Mouse (Mus musculus) embryonic facial prominence, embryonic 11.5 days (tissue): ENCODE data around the gene Tmem127. TPM values are rescaled to one million over a fixed set of nuclear protein-coding genes. Genes with fewer than 3 reads are reported as not detected.
"Not testable (repeated sequence)": the region's sequence is repeated elsewhere in the genome, so short reads cannot be mapped to it uniquely, and the experiment has no call there.

ENCODE experiments used
- ATAC-seq: fragments of 200-750 bp; cut with Nextera tagmentation; replicated peaks from 2 replicates; pipeline ENCODE4 v1.8.0; 2017; ENCODE audit warnings: low read depth; ENCODE audit not compliant: insufficient number of reproducible peaks, low FRiP score, low TSS enrichment
- DNase-seq: peaks from one replicate; pipeline ENCODE4 v3.0.0-alpha.2; 2015; ENCODE audit warnings: low spot score
- H3K27ac ChIP-seq: fragments of 300-500 bp; sonication (generic); replicated peaks from 2 replicates; pipeline ENCODE4 v1.5.1; 2014; ENCODE audit warnings: mild to moderate bottlenecking, low read depth, low read length, control low read depth
- H3K27me3 ChIP-seq: fragments of 300-500 bp; sonication (generic); 2 replicates; pipeline ENCODE4 v1.6.1; 2014; ENCODE audit warnings: mild to moderate bottlenecking, low read length, moderate library complexity, mixed read lengths; ENCODE audit not compliant: control insufficient read depth, insufficient read depth
- H3K36me3 ChIP-seq: fragments of 300-500 bp; sonication (generic); replicated peaks from 2 replicates; pipeline ENCODE4 v1.6.1; 2014; ENCODE audit warnings: low read depth, mild to moderate bottlenecking, low read length, moderate library complexity, mixed read lengths; ENCODE audit not compliant: control insufficient read depth, insufficient read depth
- H3K4me1 ChIP-seq: fragments of 300-500 bp; sonication (generic); 2 replicates; pipeline ENCODE4 v1.6.1; 2014; ENCODE audit warnings: low read length, mixed read lengths; ENCODE audit not compliant: control insufficient read depth, insufficient read depth
- H3K4me2 ChIP-seq: fragments of 300-500 bp; sonication (generic); 2 replicates; pipeline ENCODE4 v1.6.1; 2014; ENCODE audit warnings: low read depth, mild to moderate bottlenecking, control low read depth, low read length, moderate library complexity
- H3K4me3 ChIP-seq: fragments of 300-500 bp; sonication (generic); 2 replicates; pipeline ENCODE4 v1.5.1; 2014; ENCODE audit warnings: low read depth, low read length, control low read depth
- H3K9ac ChIP-seq: fragments of 300-500 bp; sonication (generic); replicated peaks from 2 replicates; pipeline ENCODE4 v1.6.1; 2014; ENCODE audit warnings: mild to moderate bottlenecking, control low read depth, low read length
- H3K9me3 ChIP-seq: fragments of 300-500 bp; sonication (generic); replicated peaks from 2 replicates; pipeline ENCODE4 v1.6.1; 2016; ENCODE audit warnings: mild to moderate bottlenecking, low read length, inconsistent platforms, mixed read lengths; ENCODE audit not compliant: control insufficient read depth
- WGBS: fragments of 180-500 bp; shearing (Covaris S2); extraction: QIAGEN DNeasy Blood & Tissue Kit; methylation state at CpG from one replicate; pipeline ENCODE4 v1.1.7; 2014; 5-methylcytosine and 5-hydroxymethylcytosine counted together
- polyA plus RNA-seq: library from polyadenylated mRNA; unstranded; fragments of >200 nt; fragmentation: Nextera tagmentation; extraction: Ambion mirVana; gene quantifications from 2 replicates; pipeline ENCODE4 v1.2.1, GENCODE M21; 2014

Tmem127 gene
- polyA plus RNA-seq, 1 experiment from 2014 or later = 20.7 TPM

DNA sequence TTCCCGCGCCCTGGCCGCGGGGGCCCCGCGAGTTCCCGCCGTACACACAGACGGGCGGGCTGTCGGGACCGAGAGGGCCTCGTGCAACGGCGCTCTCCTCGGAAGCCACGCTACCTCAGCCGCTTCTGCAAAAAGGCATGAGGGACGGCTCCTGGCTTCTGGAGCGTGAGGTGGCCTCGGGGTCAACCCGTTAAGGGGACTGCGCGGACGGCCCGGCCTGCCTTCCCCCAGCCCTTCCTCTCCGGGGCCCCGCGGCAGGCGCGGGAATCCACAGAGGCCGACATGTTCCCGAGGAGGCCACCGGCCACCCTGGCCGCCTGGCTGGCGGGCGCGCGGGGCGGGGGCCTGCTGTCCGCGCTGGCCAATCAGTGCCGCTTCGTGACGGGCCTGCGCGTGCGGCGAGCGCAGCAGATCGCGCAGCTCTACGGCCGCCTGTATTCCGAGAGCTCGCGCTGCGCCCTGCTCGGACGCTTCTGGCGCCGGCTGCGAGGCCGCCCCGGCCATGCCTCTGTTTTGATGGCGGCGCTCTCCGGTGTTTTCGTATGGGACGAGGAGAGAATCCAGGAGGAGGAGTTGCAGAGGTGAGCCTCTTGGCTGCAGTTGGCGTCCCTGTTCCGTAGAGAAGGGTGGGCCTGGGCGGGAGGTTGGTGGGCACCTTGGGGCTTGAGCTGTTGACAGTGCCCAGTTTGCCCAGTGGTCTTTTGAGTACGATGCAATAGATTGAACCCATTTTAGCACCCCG is 22.8 kb downstream of the Tmem127 start:
- Histone ChIP-seq H3K27me3 (no peaks in the 10 kb centered on the region), H3K4me3 (peak overlapping the region; percentile 93), H3K27ac (peak overlapping the region; percentile 83), H3K9ac (peak overlapping the region; percentile 92), H3K4me2 (peak overlapping the region; percentile 82), H3K36me3 (no peaks in the 10 kb centered on the region), H3K9me3 (no peaks in the 10 kb centered on the region), H3K4me1 (no peaks in the 10 kb centered on the region)
- ATAC-seq (peak; percentile 92), DNase-seq (peak; percentile 88)
- 0% methylated on average over 31 of the region's 75 CpGs for WGBS

DNA sequence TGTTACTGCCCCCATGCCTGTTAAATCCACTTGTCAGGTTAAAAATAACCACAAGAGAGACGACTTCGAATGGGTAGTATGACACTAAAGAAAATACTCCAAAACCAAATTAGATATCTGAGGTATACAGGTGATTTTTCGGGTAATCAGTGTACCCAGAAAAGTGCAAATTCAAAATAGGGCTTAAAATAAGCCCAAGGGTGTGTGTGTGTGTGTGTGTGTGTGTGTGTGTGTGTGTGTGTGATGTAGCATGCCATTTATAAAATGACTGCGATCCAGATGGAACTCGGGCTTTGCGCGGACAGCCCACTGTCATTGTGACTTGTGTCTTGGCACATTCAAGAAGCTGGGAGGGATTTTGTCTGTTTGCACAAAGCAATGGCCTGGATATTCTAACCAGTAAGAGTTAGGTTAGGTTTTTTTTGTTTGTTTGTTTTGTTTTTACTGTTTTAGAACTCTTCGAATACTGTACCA is 23.4 kb downstream of the Tmem127 start:
- Histone ChIP-seq H3K36me3 (no peaks in the 10 kb centered on the region), H3K9ac (peak overlapping the region; percentile 92), H3K4me2 (peak overlapping the region; percentile 82), H3K27ac (peak overlapping the region; percentile 83; the same call in 1 of the 2 replicates), H3K4me1 (no peaks in the 10 kb centered on the region), H3K4me3 (peak overlapping the region; percentile 93), H3K27me3 (no peaks in the 10 kb centered on the region), H3K9me3 (no peaks in the 10 kb centered on the region)
- ATAC-seq = no peak
- WGBS = 15% methylated on average over 8 of the region's 8 CpGs
- peak; percentile 11 for DNase-seq

DNA sequence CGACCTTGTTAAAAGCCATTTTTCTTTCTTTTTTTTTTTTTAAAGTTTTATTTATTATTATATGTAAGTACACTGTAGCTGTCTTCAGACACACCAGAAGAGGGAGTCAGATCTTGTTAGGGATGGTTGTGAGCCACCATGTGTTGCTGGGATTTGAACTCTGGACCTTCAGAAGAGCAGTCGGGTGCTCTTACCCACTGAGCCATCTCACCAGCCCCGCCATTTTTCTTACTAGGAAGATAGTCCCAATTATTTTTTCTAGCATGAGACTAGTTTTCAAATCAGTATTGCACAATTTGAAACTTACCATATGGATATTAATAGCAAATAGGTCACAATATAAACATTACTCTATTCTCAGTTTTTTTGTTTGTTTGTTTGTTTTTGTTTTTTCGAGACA is 24.3 kb downstream of the Tmem127 start:
- not testable (repeated sequence) for H3K4me2 ChIP-seq, H3K27me3 ChIP-seq, H3K4me1 ChIP-seq, H3K9me3 ChIP-seq, ATAC-seq, H3K36me3 ChIP-seq, H3K27ac ChIP-seq, H3K9ac ChIP-seq, DNase-seq, H3K4me3 ChIP-seq
- WGBS = 95% methylated on average over 4 of the region's 4 CpGs

DNA sequence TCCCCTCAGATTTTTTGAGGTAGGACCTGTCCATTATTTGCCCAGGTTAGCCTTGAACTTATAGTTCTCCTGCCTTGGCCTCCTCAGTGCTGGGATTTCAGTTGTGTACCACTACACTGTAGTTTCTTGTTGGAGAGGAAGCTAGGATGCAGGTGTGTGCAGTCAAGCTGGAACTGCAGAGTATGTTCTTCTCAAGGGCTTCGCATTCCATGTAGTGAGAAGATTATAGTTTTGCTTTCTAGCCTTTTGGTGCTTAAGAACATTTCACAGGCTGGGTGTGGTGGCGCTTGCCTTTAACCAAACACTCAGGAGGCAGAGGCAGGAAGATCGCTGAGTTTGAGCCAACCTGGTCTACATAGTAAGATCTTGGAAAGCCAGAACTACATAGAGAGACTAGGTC is 25.1 kb downstream of the Tmem127 start:
- no peaks in the 10 kb centered on the region for H3K9me3 ChIP-seq
- no peak overlapping the region for H3K9ac ChIP-seq
- no peaks in the 10 kb centered on the region for H3K36me3 ChIP-seq
- no peak overlapping the region for H3K27ac ChIP-seq
- no peak for DNase-seq
- H3K4me3 ChIP-seq = no peak overlapping the region
- no peak overlapping the region for H3K4me2 ChIP-seq
- ATAC-seq = no peak
- WGBS = 94% methylated on average over 3 of the region's 3 CpGs
- no peaks in the 10 kb centered on the region for H3K27me3 ChIP-seq
- no peaks in the 10 kb centered on the region for H3K4me1 ChIP-seq

DNA sequence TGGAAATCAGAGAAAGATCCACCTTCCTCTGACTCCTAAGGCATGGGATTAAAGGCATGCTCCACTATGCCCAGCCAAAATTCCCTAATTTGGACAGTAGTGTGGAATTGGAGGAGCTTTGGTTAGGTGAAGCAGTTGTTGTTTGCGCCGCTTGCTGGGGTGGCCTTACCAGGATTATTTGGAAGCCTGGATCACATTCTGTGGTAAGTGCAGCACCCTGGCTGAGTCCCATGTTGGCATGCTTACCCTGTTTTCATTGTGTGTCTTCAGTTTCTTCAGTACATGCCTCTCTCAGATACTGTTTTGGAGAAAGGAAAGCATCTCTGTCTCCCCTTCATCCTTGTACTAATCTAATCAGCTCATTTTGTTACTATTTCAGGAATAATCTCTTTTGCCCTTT is 26.9 kb downstream of the Tmem127 start:
- Histone ChIP-seq H3K27ac (no peak overlapping the region), H3K9me3 (no peaks in the 10 kb centered on the region), H3K4me1 (no peaks in the 10 kb centered on the region), H3K4me2 (no peak overlapping the region), H3K4me3 (no peak overlapping the region), H3K36me3 (no peaks in the 10 kb centered on the region), H3K9ac (no peak overlapping the region), H3K27me3 (no peaks in the 10 kb centered on the region)
- DNase-seq (no peak), ATAC-seq (no peak)
- 88% methylated on average over 2 of the region's 2 CpGs for WGBS

DNA sequence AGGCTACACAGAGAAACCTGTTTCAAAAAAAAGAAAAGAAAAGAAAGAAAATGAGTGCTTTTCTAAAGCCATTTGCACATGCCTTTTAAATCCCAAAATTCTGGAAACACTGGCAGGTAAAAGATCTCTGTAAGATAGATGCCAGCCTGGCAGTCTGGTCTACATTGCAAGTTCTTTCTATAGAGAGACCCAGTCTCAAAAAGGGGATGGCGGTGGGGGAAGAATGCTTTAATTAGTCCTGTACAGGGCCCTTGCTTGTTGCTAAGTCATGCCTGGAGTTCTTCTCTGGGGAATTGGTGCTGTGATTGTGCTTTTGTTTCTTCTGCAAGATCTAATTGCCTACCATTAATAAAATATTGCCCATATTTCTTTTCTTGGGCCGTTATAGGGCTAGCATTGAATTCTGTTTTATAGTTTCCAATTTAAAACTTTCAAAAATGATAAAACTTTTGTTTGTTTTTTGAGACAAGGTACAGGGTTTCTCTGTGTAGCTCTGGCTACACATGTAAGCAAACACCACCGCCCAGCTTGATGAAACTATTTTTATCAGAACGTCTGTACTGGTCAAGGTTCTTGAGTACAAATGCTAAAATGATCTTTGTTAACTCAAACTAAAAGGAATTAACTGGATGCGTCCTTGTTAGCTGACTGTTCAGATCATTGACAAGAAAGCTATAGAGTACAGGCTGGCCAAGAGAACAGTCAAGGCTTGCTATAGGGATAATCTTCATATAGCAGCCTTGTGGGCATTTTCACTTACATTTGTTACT is 28.0 kb downstream of the Tmem127 start:
- ATAC-seq (no peak), DNase-seq (no peak)
- Histone ChIP-seq H3K9ac (no peak overlapping the region), H3K4me2 (no peak overlapping the region), H3K27me3 (no peaks in the 10 kb centered on the region), H3K4me3 (no peak overlapping the region), H3K4me1 (no peaks in the 10 kb centered on the region), H3K9me3 (no peaks in the 10 kb centered on the region), H3K36me3 (no peaks in the 10 kb centered on the region), H3K27ac (no peak overlapping the region)
- 85% methylated on average over 5 of the region's 5 CpGs for WGBS

GRCm38 (mm10) chr2:127278162-127278561 is 30.5 kb downstream of the Tmem127 start:
- Histone ChIP-seq H3K9ac (no peak overlapping the region), H3K36me3 (no peaks in the 10 kb centered on the region), H3K9me3 (no peaks in the 10 kb centered on the region), H3K27ac (no peak overlapping the region), H3K4me1 (no peaks in the 10 kb centered on the region), H3K4me3 (no peak overlapping the region), H3K4me2 (no peak overlapping the region), H3K27me3 (no peaks in the 10 kb centered on the region)
- ATAC-seq (no peak), DNase-seq (no peak)

- 75% methylated on average over 4 of the region's 4 CpGs for WGBS
- H3K4me1 ChIP-seq = no peaks in the 10 kb centered on the region
- DNase-seq (no peak), ATAC-seq (no peak)
- no peak overlapping the region for H3K4me3 ChIP-seq
- no peak overlapping the region for H3K9ac ChIP-seq
- H3K27ac ChIP-seq = no peak overlapping the region
- H3K4me2 ChIP-seq = no peak overlapping the region
- no peaks in the 10 kb centered on the region for H3K9me3 ChIP-seq
- peaks cover 6% of the 10 kb centered on the region for H3K36me3 ChIP-seq
- no peaks in the 10 kb centered on the region for H3K27me3 ChIP-seq
Measured at GRCm38 (mm10) chr2:127292250-127292649, 44.5 kb downstream of the Tmem127 start.
